Mouse (Mus musculus): ENCODE results near the gene Eps8l1.

The Eps8l1 gene

GRCm38 (mm10) chr7:4478021-4478795 is 17.7 kb downstream of the Eps8l1 start:
- DNase-seq (ENCODE audit: low read depth in 1 of 2, low spot score in 2 of 2), result no peak

GRCm38 (mm10) chr7:4478796-4479291 is 18.4 kb downstream of the Eps8l1 start:
- DNase-seq (ENCODE audit: low read depth in 1 of 2, low spot score in 2 of 2), result no peak

GRCm38 (mm10) chr7:4479674-4480073 is 19.2 kb downstream of the Eps8l1 start:
- DNase-seq (ENCODE audit: low read depth in 1 of 2, low spot score in 2 of 2), result peak in 1 of 2 experiments; percentile 11

- no peak for DNase-seq (ENCODE audit: low read depth in 1 of 2, low spot score in 2 of 2)
These were observed 21.8 kb downstream of the Eps8l1 start for GRCm38 (mm10) chr7:4482281-4482680.

- DNase-seq (ENCODE audit: low read depth in 1 of 2, low spot score in 2 of 2), result no peak
These were observed 30.8 kb downstream of the Eps8l1 start for GRCm38 (mm10) chr7:4491308-4491707.

GRCm38 (mm10) chr7:4492284-4493224 is 32.1 kb downstream of the Eps8l1 start:
- DNase-seq (ENCODE audit: low read depth in 1 of 2, low spot score in 2 of 2), result peak in 1 of 2 experiments; percentile 53

GRCm38 (mm10) chr7:4493991-4494390 is 33.5 kb downstream of the Eps8l1 start:
- DNase-seq (ENCODE audit: low read depth in 1 of 2, low spot score in 2 of 2), result no peak

GRCm38 (mm10) chr7:4496468-4496867 is 36.0 kb downstream of the Eps8l1 start:
- no peak for DNase-seq (ENCODE audit: low read depth in 1 of 2, low spot score in 2 of 2)

- DNase-seq (ENCODE audit: low read depth in 1 of 2, low spot score in 2 of 2), result no peak
These were observed 36.9 kb downstream of the Eps8l1 start for GRCm38 (mm10) chr7:4497271-4497903.

GRCm38 (mm10) chr7:4498251-4498650 is 37.8 kb downstream of the Eps8l1 start:
- DNase-seq (ENCODE audit: low read depth in 1 of 2, low spot score in 2 of 2), result no peak

- no peak for DNase-seq (ENCODE audit: low read depth in 1 of 2, low spot score in 2 of 2)
These were observed 38.6 kb downstream of the Eps8l1 start for GRCm38 (mm10) chr7:4499034-4499433.

- peak in 1 of 2 experiments; percentile 53 for DNase-seq (ENCODE audit: low read depth in 1 of 2, low spot score in 2 of 2)
These were observed 40.5 kb downstream of the Eps8l1 start for GRCm38 (mm10) chr7:4500892-4501471.

GRCm38 (mm10) chr7:4501558-4502397 is 41.3 kb downstream of the Eps8l1 start, which contains the start of gene Ppp1r12c:
Ppp1r12c (minus strand) TSS chr7:4501680.
- peak; percentile 84 to 92 for DNase-seq (ENCODE audit: low read depth in 1 of 2, low spot score in 2 of 2)

GRCm38 (mm10) chr7:4502421-4503090 is 42.1 kb downstream of the Eps8l1 start:
- DNase-seq (ENCODE audit: low read depth in 1 of 2, low spot score in 2 of 2), result no peak

GRCm38 (mm10) chr7:4503100-4503499 is 42.6 kb downstream of the Eps8l1 start:
- DNase-seq (ENCODE audit: low read depth in 1 of 2, low spot score in 2 of 2), result no peak

GRCm38 (mm10) chr7:4503858-4504257 is 43.4 kb downstream of the Eps8l1 start:
- no peak for DNase-seq (ENCODE audit: low read depth in 1 of 2, low spot score in 2 of 2)

GRCm38 (mm10) chr7:4504646-4505435 is 44.4 kb downstream of the Eps8l1 start:
- DNase-seq (ENCODE audit: low read depth in 1 of 2, low spot score in 2 of 2), result no peak

GRCm38 (mm10) chr7:4507220-4507619 is 46.7 kb downstream of the Eps8l1 start:
- no peak for DNase-seq (ENCODE audit: low read depth in 1 of 2, low spot score in 2 of 2)

Data from monocyte, adult 2 months (primary cell).